Mouse (Mus musculus) myocyte (in vitro differentiated cells): ENCODE results near the gene Neurl1b.

ENCODE experiments used
- POLR2A ChIP-seq: IDR thresholded peaks from one replicate; pipeline ENCODE4 v1.6.1; 2011; ENCODE audit warnings: low read depth, mild to moderate bottlenecking, control low read depth, moderate library complexity; ENCODE audit not compliant: insufficient read length
- TCF12 ChIP-seq: IDR thresholded peaks from one replicate; pipeline ENCODE4 v1.6.1; 2011; ENCODE audit warnings: mild to moderate bottlenecking, control low read depth; ENCODE audit not compliant: poor library complexity, insufficient read depth, severe bottlenecking

DNA sequence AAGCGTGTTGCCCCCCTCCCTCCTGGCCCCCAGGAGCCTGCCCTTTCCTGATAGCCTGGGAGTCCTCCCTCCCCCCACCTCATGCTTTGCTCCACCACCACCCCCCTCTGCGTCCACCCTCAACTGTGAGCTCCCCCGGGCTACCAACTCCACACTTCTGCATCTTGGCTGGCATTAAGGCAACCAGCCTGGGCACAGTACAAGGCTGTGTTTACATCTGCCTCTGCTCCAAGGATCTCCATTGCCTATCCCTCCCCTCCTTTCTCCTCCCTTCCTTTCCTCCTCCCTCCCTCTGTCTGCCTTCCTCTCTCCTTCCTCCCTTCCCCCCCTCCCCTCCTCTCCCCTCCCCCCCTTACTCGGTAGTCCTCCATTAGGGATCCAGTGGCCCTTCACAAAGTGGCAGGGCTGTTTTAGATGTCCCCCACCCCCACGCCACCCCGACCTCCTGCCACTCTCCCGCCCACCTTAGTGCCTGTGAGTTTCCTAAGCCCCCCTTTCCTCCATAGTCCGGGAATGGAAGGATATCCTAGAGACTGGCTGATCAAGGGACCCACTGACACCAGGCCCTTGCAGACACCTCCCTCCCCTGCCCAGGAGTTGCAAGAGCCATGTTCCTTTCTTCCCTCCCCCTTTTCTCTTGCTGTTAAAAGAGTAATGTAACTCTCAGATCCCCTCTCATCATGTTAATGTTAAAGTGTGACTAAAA is 34.2 kb upstream of the Neurl1b start:
- TF ChIP-seq POLR2A, result no peak
- no peak for TF ChIP-seq TCF12
